Mouse (Mus musculus) kidney, postnatal 14 days (tissue): Measurements from ENCODE around the gene Glra4.
A peak's percentile ranks its signal among the peaks of the same experiment; 100 is the strongest.
"Not testable (repeated sequence)": the region's sequence is repeated elsewhere in the genome, so short reads cannot be mapped to it uniquely, and the experiment has no call there.

Experiments used
- DNase-seq: peaks from one replicate; pipeline ENCODE4 v3.0.0; 2022; ENCODE audit warnings: mixed read lengths

Gene Glra4

DNA sequence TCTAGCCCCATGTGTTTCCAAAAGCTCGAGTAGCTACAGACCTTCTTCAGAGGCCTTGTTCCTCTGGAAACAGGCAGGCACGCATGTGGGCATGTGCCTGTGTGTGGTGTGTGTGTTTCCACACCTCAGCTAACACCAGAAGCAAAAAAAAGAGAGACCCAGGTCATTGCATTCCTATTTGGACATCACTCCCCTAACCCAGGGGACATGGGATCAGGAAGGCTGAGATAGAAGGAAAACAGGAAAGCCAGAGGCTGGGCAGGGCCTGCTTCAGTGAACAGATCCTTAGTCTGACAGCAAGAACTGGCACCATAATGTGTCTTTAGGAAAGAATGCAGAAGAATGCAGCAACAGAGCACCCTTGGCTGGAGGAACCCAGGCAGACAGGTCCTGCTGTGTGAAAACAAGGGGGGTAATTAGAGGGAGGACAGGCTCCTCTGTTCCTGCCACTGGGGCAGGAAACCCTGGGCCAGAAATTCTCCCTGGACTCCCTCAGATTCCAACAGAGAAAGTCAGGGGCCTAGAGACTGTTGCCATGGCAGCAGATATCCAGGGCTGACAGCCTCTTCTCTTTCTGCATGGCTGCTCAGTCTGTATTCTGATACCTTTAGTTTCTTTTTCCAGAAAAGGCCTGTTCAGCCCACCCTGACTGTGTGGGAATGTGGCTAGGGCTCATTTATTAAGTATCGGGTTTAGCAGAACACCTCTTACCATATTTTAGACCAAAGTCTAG is 65.0 kb downstream of the Glra4 start:
- DNase-seq, result not testable (repeated sequence)

DNA sequence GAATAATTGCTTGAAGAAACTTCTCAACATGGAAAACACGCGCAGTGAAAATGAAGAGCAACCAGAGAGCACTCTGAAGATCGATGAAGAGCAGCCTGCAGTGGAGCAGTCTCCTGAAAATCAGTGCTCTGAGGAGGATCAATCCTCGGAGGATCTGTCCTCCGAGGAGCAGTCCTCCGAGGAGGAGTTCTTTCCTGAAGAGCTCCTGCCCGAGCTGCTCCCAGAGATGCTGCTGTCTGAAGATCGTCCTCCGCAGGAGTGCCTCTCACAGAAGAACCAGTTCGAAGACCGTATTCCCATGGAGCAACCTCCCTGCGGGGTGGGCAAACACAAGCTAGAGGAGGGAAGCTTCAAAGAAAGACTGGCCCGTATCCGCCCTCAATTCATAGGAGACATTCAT is 71.2 kb downstream of the Glra4 start:
- DNase-seq, result peak; percentile 1

DNA sequence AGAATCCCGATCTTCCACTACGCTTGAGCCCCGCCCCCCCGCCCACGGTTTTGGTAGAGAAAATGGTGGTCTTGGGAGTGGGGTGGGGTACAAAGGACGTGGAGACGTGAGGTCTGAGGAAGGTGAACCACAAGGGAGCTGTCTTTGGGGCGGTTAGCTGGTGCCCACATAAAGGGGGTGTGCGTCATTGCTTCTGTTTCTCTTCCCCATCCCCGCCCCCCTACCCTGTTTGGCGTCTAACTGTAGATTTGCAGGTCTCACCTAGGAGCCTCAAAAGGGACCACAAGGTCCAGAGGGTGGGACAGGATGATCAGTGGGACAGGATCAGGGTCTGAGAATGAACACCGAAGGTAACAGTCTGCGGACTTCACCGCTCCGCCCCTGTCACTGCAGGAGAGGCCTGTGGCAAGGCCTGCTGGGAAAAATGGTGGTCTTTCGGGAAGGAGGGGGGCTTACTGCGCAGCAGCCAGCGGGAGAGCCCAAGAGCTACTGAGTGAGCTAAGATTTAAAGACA is 71.7 kb downstream of the Glra4 start:
- DNase-seq, result peak; percentile 48
